23 mouse cellular contexts compared by ENCODE assay signal in the genomic region with DNA sequence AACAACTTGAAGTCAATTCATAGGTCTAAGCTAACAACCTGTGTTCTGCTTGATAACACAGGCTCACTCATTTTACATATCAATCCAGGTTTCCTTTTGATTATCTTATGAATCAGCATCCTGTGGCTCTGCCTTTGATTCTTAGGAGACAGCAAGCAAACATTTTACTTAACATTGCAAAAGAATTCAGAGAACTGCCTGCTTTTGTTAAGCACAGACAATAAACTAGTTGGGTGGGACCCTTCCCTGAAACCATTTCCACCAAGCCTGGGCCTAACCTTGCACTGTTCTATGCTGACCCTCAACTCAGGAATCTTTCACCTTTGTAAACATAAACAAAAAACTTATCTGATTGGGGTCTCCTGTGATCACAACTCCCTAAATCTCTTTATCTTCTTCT.
"Had no signal": no experiment of that assay in that cellular context is flagged by ENCODE, and none has a peak within 500 bp of the region (broad histone marks: within the 10 kb centered on the region; RNA-seq: fewer than 3 reads in every experiment).

No protein-coding gene starts in this region.

- H3K9me3 ChIP-seq: heart, embryonic 13.5 days; heart, embryonic 15.5 days; hindbrain, embryonic 10.5 days; hindbrain, embryonic 12.5 days; intestine, embryonic 15.5 days; limb, embryonic 10.5 days; limb, embryonic 12.5 days; liver, embryonic 13.5 days had no signal

- H3K4me3 ChIP-seq: gastrocnemius, adult 2 months; heart, adult 2 months; heart, embryonic 13.5 days; heart, embryonic 15.5 days; hindbrain, embryonic 10.5 days; hindbrain, embryonic 12.5 days; intestine, embryonic 15.5 days; layer of hippocampus, adult 2 months; left cerebral cortex, adult 2 months; limb, embryonic 10.5 days; limb, embryonic 12.5 days; liver, embryonic 13.5 days had no signal

- H3K27ac ChIP-seq: gastrocnemius, adult 2 months; heart, adult 2 months; heart, embryonic 13.5 days; heart, embryonic 15.5 days; hindbrain, embryonic 10.5 days; hindbrain, embryonic 12.5 days; hindbrain, embryonic 14.5 days; intestine, embryonic 15.5 days; layer of hippocampus, adult 2 months; left cerebral cortex, adult 2 months; limb, embryonic 10.5 days; limb, embryonic 12.5 days; liver, embryonic 13.5 days had no signal

- H3K4me1 ChIP-seq: heart, embryonic 13.5 days; heart, embryonic 15.5 days; hindbrain, embryonic 10.5 days; hindbrain, embryonic 12.5 days; intestine, embryonic 15.5 days; limb, embryonic 10.5 days; limb, embryonic 12.5 days; liver, embryonic 13.5 days had no signal

- DNase-seq: gastrocnemius, adult 2 months; gastrocnemius, postnatal 10 days; gastrocnemius, postnatal 25 days; heart, adult 2 months; heart, postnatal 14 days; heart, postnatal 4 days; kidney, adult 18-20 months; kidney, adult 8-10 months; kidney, postnatal 10 days; kidney, postnatal 25 days; kidney, postnatal 4 days; liver; liver, embryonic 13.5 days had no signal

- H3K9ac ChIP-seq: heart, embryonic 13.5 days; heart, embryonic 15.5 days; hindbrain, embryonic 12.5 days; hindbrain, embryonic 14.5 days; intestine, embryonic 15.5 days; limb, embryonic 12.5 days; liver, embryonic 13.5 days had no signal

- H3K36me3 ChIP-seq: heart, embryonic 13.5 days; heart, embryonic 15.5 days; hindbrain, embryonic 10.5 days; hindbrain, embryonic 12.5 days; intestine, embryonic 15.5 days; limb, embryonic 10.5 days; limb, embryonic 12.5 days; liver, embryonic 13.5 days had no signal

- H3K27me3 ChIP-seq: heart, embryonic 13.5 days; heart, embryonic 15.5 days; hindbrain, embryonic 12.5 days; intestine, embryonic 15.5 days; limb, embryonic 12.5 days; liver, embryonic 13.5 days had no signal
